Mouse (Mus musculus) right cerebral cortex, postnatal 25 days (tissue): ENCODE measurements at regions not wholly inside any gene's neighbourhood (a gene's known extent, or its start where the extent isn't known, plus 50 kb on each side); places are given as distances from the start of the nearest gene placed in this dataset.

Experiments
- DNase-seq: peaks from one replicate; pipeline ENCODE4 v3.0.0; 2022

- no peak for DNase-seq
These were observed 298.2 kb upstream of the Igbp1b start for GRCm38 (mm10) chr6:138956461-138957072.

- DNase-seq, result no peak
These were observed 292.5 kb upstream of the Igbp1b start for GRCm38 (mm10) chr6:138950888-138951287.

GRCm38 (mm10) chr6:138946632-138947031 is 288.3 kb upstream of the Igbp1b start:
- DNase-seq, result no peak

- no peak for DNase-seq
These were observed 287.1 kb upstream of the Igbp1b start for GRCm38 (mm10) chr6:138945432-138945831.

GRCm38 (mm10) chr6:138920161-138920560 is 261.8 kb upstream of the Igbp1b start:
- no peak for DNase-seq

GRCm38 (mm10) chr6:138919531-138919930 is 261.2 kb upstream of the Igbp1b start:
- no peak for DNase-seq

- DNase-seq, result no peak
These were observed 256.6 kb upstream of the Igbp1b start for GRCm38 (mm10) chr6:138914981-138915380.

- DNase-seq, result peak; percentile 7
These were observed 215.3 kb upstream of the Igbp1b start for GRCm38 (mm10) chr6:138873610-138874009.

GRCm38 (mm10) chr6:138872495-138873415 is 214.4 kb upstream of the Igbp1b start:
- no peak for DNase-seq

GRCm38 (mm10) chr6:138838043-138838442 is 179.7 kb upstream of the Igbp1b start:
- no peak for DNase-seq

GRCm38 (mm10) chr6:138834876-138835275 is 176.5 kb upstream of the Igbp1b start:
- no peak for DNase-seq

- no peak for DNase-seq
These were observed 143.5 kb upstream of the Igbp1b start for GRCm38 (mm10) chr6:138801835-138802234.

GRCm38 (mm10) chr6:138800836-138801740 is 142.7 kb upstream of the Igbp1b start:
- DNase-seq, result peak; percentile 22

GRCm38 (mm10) chr6:138794706-138795105 is 136.4 kb upstream of the Igbp1b start:
- no peak for DNase-seq

GRCm38 (mm10) chr6:138792802-138793201 is 134.5 kb upstream of the Igbp1b start:
- no peak for DNase-seq

GRCm38 (mm10) chr6:138782907-138783306 is 124.6 kb upstream of the Igbp1b start:
- DNase-seq, result no peak

- DNase-seq, result no peak
These were observed 124.1 kb upstream of the Igbp1b start for GRCm38 (mm10) chr6:138782470-138782869.

GRCm38 (mm10) chr6:138761991-138762390 is 103.6 kb upstream of the Igbp1b start:
- DNase-seq, result no peak

GRCm38 (mm10) chr6:138754955-138755303 is 96.6 kb upstream of the Igbp1b start:
- no peak for DNase-seq

- no peak for DNase-seq
These were observed 96.1 kb upstream of the Igbp1b start for GRCm38 (mm10) chr6:138754302-138754954.

- no peak for DNase-seq
These were observed 59.4 kb upstream of the Igbp1b start for GRCm38 (mm10) chr6:138717698-138718097.
